Mouse (Mus musculus) limb, embryonic 13.5 days (tissue): ENCODE results near the gene Abcc9. TPM values are rescaled to one million over a fixed set of nuclear protein-coding genes. Genes with fewer than 3 reads are reported as not detected.

Experiments used
- ATAC-seq: fragments of 200-750 bp; cut with Nextera tagmentation; 2 replicates; pipeline ENCODE4 v1.8.0; 2017; ENCODE audit warnings: low read depth, moderate number of reproducible peaks, moderate TSS enrichment; ENCODE audit not compliant: low FRiP score
- H3K27ac ChIP-seq: fragments of 300-500 bp; sonication (generic); 2 replicates; pipeline ENCODE4 v1.5.1; 2015; ENCODE audit warnings: inconsistent platforms, mild to moderate bottlenecking, moderate library complexity
- H3K27me3 ChIP-seq: fragments of 300-500 bp; sonication (generic); 2 replicates; pipeline ENCODE4 v1.6.1; 2015; ENCODE audit warnings: mild to moderate bottlenecking, inconsistent platforms
- H3K36me3 ChIP-seq: fragments of 300-500 bp; sonication (generic); 2 replicates; pipeline ENCODE4 v1.6.1; 2015; ENCODE audit warnings: inconsistent platforms, mild to moderate bottlenecking, moderate library complexity
- H3K4me1 ChIP-seq: fragments of 300-500 bp; sonication (generic); 2 replicates; pipeline ENCODE4 v1.6.1; 2015; ENCODE audit warnings: inconsistent platforms
- H3K4me2 ChIP-seq: fragments of 300-500 bp; sonication (generic); replicated peaks from 2 replicates; pipeline ENCODE4 v1.6.1; 2015; ENCODE audit warnings: inconsistent platforms, mild to moderate bottlenecking, moderate library complexity
- H3K4me3 ChIP-seq: fragments of 300-500 bp; sonication (generic); 2 replicates; pipeline ENCODE4 v1.5.1; 2015; ENCODE audit warnings: moderate library complexity, mild to moderate bottlenecking, inconsistent platforms
- H3K9ac ChIP-seq: fragments of 300-500 bp; sonication (generic); 2 replicates; pipeline ENCODE4 v1.6.1; 2015; ENCODE audit warnings: mild to moderate bottlenecking, inconsistent platforms
- H3K9me3 ChIP-seq: fragments of 300-500 bp; sonication (generic); 2 replicates; pipeline ENCODE4 v1.6.1; 2016; ENCODE audit warnings: inconsistent platforms
- WGBS: fragments of 180-500 bp; shearing (Covaris S2); methylation state at CpG from one replicate; pipeline ENCODE4 v1.1.7; 2015; 5-methylcytosine and 5-hydroxymethylcytosine counted together
- polyA plus RNA-seq: library from polyadenylated mRNA; unstranded; fragments of >200 nt; fragmentation: Nextera tagmentation; extraction: Ambion mirVana; gene quantifications from 2 replicates; pipeline ENCODE4 v1.2.1, GENCODE M21; 2015

Abcc9 gene
- polyA plus RNA-seq: 1.4 and 1.8 TPM in 2 replicates

DNA sequence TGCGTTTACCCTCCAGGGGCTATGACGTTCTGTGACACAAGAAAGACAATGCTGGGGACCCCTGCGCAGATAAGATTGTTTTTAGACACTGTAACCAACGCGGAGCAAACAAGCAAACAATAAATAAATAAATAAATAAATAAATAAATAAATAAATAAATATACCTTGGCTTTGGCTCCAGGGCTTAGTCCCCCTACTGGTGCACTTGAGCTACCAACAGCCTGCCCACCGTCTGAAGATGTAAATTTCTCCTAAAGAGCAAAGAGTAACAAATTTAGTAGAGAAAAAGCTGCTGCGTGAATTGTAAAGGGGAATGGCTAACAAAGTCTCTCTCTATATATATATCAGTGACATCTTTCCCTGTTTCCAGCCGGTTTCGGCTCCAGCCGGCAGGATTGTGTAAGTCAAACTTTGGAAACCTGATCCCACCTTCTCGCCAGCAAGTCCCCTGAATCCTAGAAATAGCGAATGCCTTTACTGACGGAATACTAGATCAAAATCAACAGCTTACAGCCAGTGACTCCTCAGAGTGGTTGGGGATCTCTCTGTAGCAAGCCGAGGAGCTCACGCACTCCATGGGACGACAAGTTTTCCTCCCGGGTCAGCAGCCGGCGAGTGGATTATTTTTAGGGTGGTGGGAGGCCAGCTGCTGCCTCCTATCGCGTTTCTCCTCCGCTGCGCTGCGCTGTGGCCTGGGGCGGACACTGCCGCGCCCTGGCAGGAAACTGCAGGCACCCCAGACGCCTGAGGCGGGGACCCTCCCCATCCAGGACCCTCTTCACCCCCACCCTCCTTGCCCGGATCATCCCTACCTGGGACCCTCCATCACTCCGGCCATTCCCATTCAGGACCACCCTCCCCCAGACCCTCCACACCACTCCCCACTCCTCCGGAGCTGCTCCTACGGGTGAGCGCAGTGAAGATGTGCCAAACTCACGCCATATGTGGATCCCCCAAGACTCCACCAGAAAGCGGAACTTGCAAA is at the start of gene Abcc9:
Abcc9 (minus strand) TSS at position 664 of the 986 bp plus-strand sequence.
- peak within 1 kb of the TSS; percentile 63 for H3K9ac ChIP-seq
- no peaks in the 10 kb centered on the region for H3K9me3 ChIP-seq
- H3K4me1 ChIP-seq: peaks cover 3% of the 10 kb centered on the region; the same call in 1 of the 2 replicates
- H3K4me3 ChIP-seq: peak within 1 kb of the TSS; percentile 49
- H3K36me3 ChIP-seq: no peaks in the 10 kb centered on the region
- peak within 1 kb of the TSS; percentile 84 for H3K4me2 ChIP-seq
- no peak within 1 kb of the TSS for H3K27ac ChIP-seq
- H3K27me3 ChIP-seq: peaks cover 10% of the 10 kb centered on the region; the same call in 1 of the 2 replicates
- ATAC-seq: peak; percentile 85
- 6% methylated on average over 36 of the region's 36 CpGs for WGBS

DNA sequence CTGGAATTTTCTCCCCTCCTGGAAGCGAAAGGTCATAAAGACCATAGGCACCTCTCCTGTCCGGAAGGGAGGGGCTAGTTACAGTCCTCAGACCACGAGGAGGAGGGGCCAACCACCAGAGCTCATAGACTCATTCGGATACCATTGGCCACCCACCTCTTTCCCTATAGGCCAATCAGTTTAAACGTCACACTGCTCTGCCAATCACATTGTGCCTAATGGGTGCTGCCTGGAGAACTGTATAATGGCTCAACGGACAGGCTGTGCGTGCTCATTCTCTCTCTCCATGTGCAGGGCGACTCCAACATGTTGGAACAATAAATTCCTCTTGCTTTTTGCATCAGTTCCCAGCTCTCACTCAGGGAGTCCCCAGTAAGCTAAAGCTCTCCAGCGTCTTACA is 49.2 kb upstream of the Abcc9 start:
- H3K27ac ChIP-seq: no peak overlapping the region
- no peaks in the 10 kb centered on the region for H3K9me3 ChIP-seq
- ATAC-seq: no peak
- WGBS: 48% methylated on average over 9 of the region's 9 CpGs
- no peak overlapping the region for H3K9ac ChIP-seq
- H3K27me3 ChIP-seq: peaks cover 27% of the 10 kb centered on the region
- H3K36me3 ChIP-seq: no peaks in the 10 kb centered on the region
- H3K4me2 ChIP-seq: no peak overlapping the region
- no peaks in the 10 kb centered on the region for H3K4me1 ChIP-seq
- H3K4me3 ChIP-seq: no peak overlapping the region

DNA sequence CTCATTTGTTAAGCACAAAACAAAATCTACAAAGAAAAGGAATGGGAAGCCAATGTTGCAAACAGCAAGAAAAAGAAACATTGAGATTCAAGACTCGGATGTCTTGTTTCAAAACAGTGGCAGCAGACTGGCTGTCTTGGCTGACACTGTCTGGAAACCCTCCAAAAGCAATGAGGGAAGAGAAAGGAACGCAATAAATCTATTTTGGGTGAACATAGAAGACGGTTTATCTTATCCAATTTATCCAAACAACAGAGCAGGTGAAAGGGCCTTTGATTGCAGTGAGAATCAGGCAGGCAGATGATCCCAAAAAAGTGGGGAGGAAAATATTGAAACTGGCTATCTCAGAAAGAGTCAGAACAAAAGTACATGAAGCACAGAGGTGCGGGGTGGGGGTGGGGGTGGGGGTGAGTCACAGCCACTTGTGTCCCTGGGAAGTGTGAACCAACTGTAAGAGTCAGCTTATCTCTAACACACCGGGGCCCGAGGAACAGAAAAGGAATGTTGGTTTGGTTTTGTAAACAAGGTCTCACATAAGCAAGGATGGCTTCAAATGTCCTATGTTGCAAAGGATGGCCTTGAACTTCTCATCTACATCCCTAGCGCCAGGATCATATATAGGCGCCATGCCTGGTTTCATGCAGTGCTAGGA is 46.1 kb upstream of the Abcc9 start:
- 74% methylated on average over 8 of the region's 8 CpGs for WGBS
- H3K27ac ChIP-seq: no peak overlapping the region
- H3K27me3 ChIP-seq: peaks cover 4% of the 10 kb centered on the region; the same call in 1 of the 2 replicates
- ATAC-seq: no peak
- no peak overlapping the region for H3K4me3 ChIP-seq
- H3K9me3 ChIP-seq: no peaks in the 10 kb centered on the region
- H3K9ac ChIP-seq: no peak overlapping the region
- no peak overlapping the region for H3K4me2 ChIP-seq
- H3K4me1 ChIP-seq: no peaks in the 10 kb centered on the region
- no peaks in the 10 kb centered on the region for H3K36me3 ChIP-seq

DNA sequence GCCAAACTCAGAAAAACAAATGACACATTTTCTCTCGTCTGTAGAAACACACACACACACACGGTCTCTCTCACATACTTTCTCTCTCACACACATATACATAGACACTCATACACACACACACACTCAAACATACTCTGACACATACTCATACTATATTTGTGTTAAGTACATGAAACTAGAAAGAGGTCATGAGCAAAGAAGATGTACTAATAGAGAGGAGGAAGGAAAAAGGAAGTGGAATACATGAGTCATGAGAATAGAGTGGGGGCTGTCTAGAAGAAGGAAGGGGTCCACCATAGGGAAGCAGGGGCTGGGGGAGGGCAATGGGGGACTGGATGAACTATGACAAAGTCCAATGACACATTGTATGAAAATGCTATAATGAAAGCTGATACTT is 45.0 kb upstream of the Abcc9 start:
- no peak for ATAC-seq
- 75% methylated on average over 2 of the region's 2 CpGs for WGBS
- H3K27me3 ChIP-seq: no peaks in the 10 kb centered on the region
- no peaks in the 10 kb centered on the region for H3K9me3 ChIP-seq
- H3K4me3 ChIP-seq: no peak overlapping the region
- no peak overlapping the region for H3K4me2 ChIP-seq
- no peaks in the 10 kb centered on the region for H3K4me1 ChIP-seq
- H3K9ac ChIP-seq: no peak overlapping the region
- no peak overlapping the region for H3K27ac ChIP-seq
- no peaks in the 10 kb centered on the region for H3K36me3 ChIP-seq

DNA sequence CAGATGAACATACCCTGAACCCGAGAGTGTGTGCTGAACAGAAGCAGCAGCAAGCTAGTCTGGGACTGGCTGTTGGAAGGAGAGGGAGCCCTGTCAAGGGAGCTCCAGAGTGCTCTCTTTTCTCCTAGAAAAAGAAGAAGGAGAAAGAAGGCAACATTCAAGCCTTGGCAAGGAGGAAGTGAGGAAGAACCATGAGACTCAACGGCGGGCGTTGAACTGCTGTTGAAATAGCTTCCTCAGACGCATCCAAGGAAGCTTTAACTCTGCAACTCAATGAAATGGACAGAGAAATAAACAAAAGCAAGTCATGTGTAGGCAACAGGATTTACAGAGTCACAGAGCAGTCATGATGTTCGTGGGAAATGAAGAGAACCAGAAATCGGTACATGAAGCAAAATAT is 44.6 kb upstream of the Abcc9 start:
- Histone ChIP-seq H3K4me3 (no peak overlapping the region), H3K27me3 (no peaks in the 10 kb centered on the region), H3K36me3 (no peaks in the 10 kb centered on the region), H3K27ac (no peak overlapping the region), H3K4me1 (no peaks in the 10 kb centered on the region), H3K9ac (no peak overlapping the region), H3K9me3 (no peaks in the 10 kb centered on the region), H3K4me2 (no peak overlapping the region)
- 77% methylated on average over 7 of the region's 7 CpGs for WGBS
- ATAC-seq: no peak

DNA sequence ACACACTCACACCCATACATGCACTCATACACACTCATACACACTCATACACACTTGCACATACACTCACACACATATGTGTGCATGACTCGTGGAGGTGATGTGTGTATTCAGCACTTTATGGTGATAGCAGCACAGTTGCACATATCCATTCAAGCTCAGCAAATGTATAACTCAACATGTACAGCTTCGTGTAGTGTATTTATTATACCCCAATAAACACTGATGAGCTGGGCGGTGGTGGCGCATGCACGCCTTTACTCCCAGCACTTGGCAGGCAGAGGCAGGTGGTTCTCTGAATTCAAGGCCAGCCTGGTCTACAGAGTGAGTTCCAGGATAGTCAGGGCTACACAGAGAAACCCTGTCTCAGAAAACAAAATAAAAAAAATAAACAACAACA is 43.4 kb upstream of the Abcc9 start:
- no peaks in the 10 kb centered on the region for H3K27me3 ChIP-seq
- H3K36me3 ChIP-seq: no peaks in the 10 kb centered on the region
- no peak overlapping the region for H3K9ac ChIP-seq
- H3K4me3 ChIP-seq: no peak overlapping the region
- H3K9me3 ChIP-seq: no peaks in the 10 kb centered on the region
- H3K4me1 ChIP-seq: no peaks in the 10 kb centered on the region
- ATAC-seq: no peak
- 92% methylated on average over 5 of the region's 5 CpGs for WGBS
- H3K4me2 ChIP-seq: no peak overlapping the region
- H3K27ac ChIP-seq: no peak overlapping the region

DNA sequence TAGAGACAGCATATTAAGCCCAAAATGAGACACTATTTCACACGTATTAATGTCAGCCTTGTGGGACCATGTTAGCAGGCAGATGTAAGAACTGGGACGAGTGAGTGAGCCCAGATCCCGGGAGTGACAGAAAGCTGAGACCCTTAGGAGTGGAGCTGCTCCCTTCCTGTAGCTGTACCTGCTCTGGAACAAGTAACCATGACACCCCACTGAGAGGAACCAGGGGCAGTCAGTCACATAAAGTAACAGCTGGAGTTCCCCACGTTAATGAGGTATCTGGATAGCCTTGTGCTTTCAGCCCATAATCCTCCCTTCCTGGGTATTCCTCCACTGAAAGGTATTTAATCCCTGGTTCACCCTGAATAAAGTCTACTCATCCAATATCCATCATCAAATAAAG is 41.1 kb upstream of the Abcc9 start:
- H3K4me1 ChIP-seq: no peaks in the 10 kb centered on the region
- 31% methylated on average over 4 of the region's 4 CpGs for WGBS
- no peak overlapping the region for H3K27ac ChIP-seq
- H3K36me3 ChIP-seq: no peaks in the 10 kb centered on the region
- no peak overlapping the region for H3K4me3 ChIP-seq
- no peaks in the 10 kb centered on the region for H3K27me3 ChIP-seq
- no peak overlapping the region for H3K9ac ChIP-seq
- no peaks in the 10 kb centered on the region for H3K9me3 ChIP-seq
- H3K4me2 ChIP-seq: no peak overlapping the region
- no peak for ATAC-seq

DNA sequence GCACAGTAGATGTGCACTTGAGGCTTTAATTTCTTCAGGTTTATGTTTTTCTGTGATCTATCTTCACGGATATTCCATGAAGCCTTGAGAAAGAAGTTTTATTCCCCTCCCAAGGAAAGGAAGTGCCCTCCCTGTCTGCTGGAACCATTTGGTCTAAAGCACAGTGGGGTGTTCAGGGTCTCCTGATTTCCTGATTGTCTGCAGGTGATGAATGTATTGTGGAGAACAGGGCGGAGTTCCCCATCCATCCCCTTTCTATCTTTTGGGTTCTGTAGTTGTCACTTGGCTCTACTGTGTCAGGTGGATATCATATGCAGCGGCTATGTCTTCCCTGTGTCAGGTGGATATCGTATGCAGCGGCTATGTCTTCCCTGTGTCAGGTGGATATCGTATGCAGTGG is 39.6 kb upstream of the Abcc9 start:
- Histone ChIP-seq H3K4me3 (no peak overlapping the region), H3K9ac (no peak overlapping the region), H3K27ac (no peak overlapping the region), H3K4me1 (no peaks in the 10 kb centered on the region), H3K36me3 (no peaks in the 10 kb centered on the region), H3K9me3 (no peaks in the 10 kb centered on the region), H3K4me2 (no peak overlapping the region), H3K27me3 (no peaks in the 10 kb centered on the region)
- 85% methylated on average over 6 of the region's 6 CpGs for WGBS
- ATAC-seq: no peak

DNA sequence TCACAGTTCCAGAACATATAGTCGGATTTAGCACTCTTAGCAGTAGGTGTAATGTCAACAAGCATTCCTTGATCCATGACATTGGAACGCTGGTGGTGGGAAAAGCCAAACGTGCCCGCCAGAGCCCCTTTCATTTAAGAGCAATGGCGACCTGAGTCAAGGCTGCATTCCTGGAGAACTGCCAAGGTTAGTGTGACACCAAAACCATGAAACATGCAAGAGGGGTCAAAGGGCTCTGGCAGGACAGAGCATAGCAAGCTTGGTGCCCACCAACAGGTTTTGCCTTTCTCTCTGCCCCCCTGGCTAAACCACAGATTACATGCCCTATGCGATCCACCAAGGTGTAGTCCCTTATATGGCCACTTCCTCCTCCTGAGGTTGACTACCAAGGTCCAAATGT is 36.5 kb upstream of the Abcc9 start:
- H3K4me2 ChIP-seq: no peak overlapping the region
- no peaks in the 10 kb centered on the region for H3K36me3 ChIP-seq
- no peak overlapping the region for H3K9ac ChIP-seq
- 80% methylated on average over 6 of the region's 6 CpGs for WGBS
- 0 out of 2 replicates have a peak, but pooled peaks cover 2% of the 10 kb centered on the region for H3K27me3 ChIP-seq
- H3K4me3 ChIP-seq: no peak overlapping the region
- ATAC-seq: no peak
- no peaks in the 10 kb centered on the region for H3K4me1 ChIP-seq
- no peaks in the 10 kb centered on the region for H3K9me3 ChIP-seq
- H3K27ac ChIP-seq: no peak overlapping the region

DNA sequence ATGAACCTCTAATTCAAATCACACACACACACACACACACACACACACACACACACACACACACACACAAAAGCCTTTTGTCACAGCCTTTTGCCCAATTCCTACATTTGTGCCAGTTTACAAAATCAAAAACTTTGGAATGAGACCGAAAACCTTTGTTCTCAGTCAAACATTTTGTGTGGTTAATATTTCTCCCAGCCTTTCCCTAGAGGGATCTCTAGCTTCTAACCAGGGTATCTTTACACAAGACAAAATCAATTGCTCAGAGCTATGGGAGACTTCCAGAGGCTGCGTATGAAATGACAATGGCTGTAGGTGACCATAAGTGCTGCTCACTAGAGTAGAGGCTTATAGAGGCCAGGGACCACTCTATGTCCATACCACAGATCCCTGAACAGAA is 36.1 kb upstream of the Abcc9 start:
- H3K27ac ChIP-seq: no peak overlapping the region
- no peak overlapping the region for H3K9ac ChIP-seq
- H3K4me2 ChIP-seq: no peak overlapping the region
- 91% methylated on average over 2 of the region's 2 CpGs for WGBS
- no peaks in the 10 kb centered on the region for H3K9me3 ChIP-seq
- no peaks in the 10 kb centered on the region for H3K4me1 ChIP-seq
- no peak overlapping the region for H3K4me3 ChIP-seq
- H3K27me3 ChIP-seq: 0 out of 2 replicates have a peak, but pooled peaks cover 2% of the 10 kb centered on the region
- no peak for ATAC-seq
- no peaks in the 10 kb centered on the region for H3K36me3 ChIP-seq

DNA sequence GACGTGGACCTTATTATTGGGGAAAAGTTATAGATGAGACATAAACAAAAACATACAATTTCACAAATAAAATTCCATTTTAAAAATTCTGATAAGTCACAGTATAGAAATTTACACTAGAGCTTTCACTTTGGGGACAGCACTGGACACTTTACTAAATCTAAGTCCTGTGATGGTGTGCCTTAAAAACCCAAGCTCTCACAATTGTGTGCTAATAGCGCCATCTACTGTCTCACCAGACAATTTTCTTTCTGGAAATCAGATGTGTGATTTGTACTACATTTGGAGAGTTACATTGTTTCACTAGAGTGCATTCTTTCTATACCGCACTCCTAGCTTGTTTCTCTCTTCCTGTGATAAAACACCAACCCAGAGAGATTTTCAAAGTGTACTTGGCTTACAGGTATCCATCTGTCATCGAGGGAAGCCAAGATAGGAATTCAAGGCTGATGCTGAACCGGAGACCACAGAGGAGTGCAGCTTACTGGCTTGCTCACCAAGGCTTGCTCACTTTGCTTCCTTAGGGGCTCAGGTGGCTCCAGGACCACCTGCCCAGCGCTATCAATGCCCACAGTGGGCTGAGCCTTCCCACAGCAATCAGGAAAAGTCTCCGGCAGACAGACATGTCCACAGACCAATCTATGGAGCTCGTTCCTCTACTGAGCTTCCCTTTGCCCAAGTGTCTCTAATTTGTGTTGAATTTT is 33.3 kb upstream of the Abcc9 start:
- no peak overlapping the region for H3K27ac ChIP-seq
- no peaks in the 10 kb centered on the region for H3K36me3 ChIP-seq
- H3K4me1 ChIP-seq: no peaks in the 10 kb centered on the region
- 45% methylated on average over 8 of the region's 8 CpGs for WGBS
- 0 out of 2 replicates have a peak, but pooled peaks cover 2% of the 10 kb centered on the region for H3K27me3 ChIP-seq
- H3K4me2 ChIP-seq: no peak overlapping the region
- H3K9me3 ChIP-seq: no peaks in the 10 kb centered on the region
- no peak overlapping the region for H3K4me3 ChIP-seq
- no peak overlapping the region for H3K9ac ChIP-seq
- ATAC-seq: no peak
